Mouse (Mus musculus): ENCODE data around the gene Olfr1380. TPM values are rescaled to one million over a fixed set of nuclear protein-coding genes. Genes with fewer than 3 reads are reported as not detected.
A peak's percentile ranks its signal among the peaks of the same experiment; 100 is the strongest.
"Not testable (repeated sequence)": the region's sequence is repeated elsewhere in the genome, so short reads cannot be mapped to it uniquely, and the experiment has no call there.

Gene Olfr1380
- polyA plus RNA-seq, 1 experiment from 2014 or later, result not detected

DNA sequence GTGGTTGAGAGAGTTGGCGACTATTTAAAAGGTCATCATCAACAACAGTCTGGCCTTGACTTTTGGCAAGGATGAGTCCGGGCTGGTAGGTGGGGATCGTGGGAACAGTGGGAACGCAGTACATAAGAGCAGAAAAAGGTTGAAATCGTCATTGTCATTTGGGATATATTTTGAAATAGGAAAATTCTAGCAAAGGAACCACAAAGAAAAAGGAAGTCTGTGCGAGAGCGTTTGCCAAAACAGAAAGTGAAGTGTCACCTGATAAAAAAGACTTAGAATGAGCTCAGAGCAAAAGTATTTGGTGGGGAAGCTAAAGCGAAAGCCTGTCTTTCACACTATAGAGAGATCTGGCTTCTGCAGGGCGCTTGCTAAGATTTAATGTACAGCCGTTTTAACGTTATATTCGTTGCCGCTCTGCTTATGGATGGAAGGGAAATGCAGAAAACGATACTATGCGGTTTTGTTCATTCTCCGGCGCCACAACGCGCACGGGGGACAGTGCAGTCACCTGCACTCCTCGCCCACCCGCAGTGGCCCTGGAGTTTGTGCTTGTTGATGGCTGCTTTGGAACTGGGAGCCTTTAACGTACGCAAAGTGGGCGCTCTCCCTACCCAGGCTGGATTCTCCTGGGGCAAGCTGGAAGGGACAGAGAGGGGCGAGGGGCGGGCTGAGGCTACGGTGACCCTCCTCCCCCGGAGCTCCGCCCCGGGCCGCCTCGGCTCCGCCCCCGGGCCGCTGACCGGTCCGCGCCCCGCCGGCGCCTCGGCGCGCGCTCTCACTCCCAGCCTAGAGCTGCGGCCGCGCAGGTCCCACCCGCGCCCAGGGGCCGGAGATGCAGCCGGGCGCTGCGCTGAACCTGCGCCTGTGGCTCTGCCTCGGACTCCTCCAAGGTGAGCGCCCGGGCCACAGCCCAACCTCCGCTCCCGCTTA is 52.5 kb downstream of the Olfr1380 start, which contains the start of gene Flt4:
Flt4 (plus strand) TSS at position 326 of the 930 bp plus-strand sequence.
- ATAC-seq (ENCODE audit: low FRiP score), result peak; percentile 75
- not testable (repeated sequence) for H3K9me3 ChIP-seq (replicated peaks); H3K9ac ChIP-seq (replicated peaks); H3K36me3 ChIP-seq; H3K27ac ChIP-seq (replicated peaks)
- Histone ChIP-seq H3K27me3 (replicated peaks) (peaks cover 47% of the 10 kb centered on the region), H3K4me3 (replicated peaks) (peak within 1 kb of the TSS; percentile 45), H3K4me2 (peak within 1 kb of the TSS; percentile 78), H3K4me1 (peaks cover 16% of the 10 kb centered on the region)
- WGBS, result 5% methylated on average over 45 of the region's 61 CpGs

DNA sequence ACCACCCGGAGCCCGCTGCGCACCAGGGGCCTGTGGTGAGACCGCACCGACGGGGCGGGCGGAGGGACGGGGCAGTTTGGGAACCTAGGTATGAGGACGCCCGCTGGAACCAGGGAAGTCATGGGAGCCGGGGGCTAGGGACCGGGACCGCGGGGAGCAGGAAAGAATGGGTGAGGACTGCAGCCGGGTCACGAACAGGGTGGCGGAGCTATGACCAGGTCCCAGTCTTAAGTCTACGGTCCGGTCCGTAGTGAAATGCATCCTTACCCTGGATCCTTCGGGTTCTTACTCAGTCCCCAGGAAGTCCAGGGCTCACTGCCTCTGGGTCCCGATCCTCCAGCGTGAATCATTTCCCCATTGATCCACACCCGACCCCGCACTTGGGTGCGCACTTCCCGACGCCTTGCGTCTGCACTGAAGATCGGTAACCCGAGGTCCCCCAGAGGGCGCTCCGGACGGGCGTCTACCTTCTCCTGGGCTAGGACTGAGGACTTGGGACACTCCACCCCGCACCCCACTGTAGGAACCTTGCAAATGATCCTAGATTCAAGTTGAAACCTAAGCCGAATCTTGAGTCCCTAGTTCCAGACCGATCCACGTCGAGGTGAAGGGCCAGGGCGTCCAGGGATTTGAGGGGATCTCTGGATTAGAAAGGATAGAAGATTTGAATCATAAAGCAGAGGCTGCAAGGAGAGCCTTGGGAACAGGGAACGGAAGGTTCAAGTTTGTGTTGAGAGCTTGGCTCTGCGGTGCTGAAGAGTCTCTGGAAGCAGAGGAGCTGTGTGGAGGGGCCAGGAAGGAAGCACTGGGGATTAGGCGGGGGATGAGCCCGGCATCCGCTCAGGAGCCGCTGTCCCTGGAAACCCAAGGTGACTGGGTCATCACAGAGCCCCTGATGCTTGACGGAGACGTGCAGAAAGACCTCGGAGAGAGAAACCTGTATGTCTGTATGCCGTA is 53.5 kb downstream of the Olfr1380 start:
- peaks cover 52% of the 10 kb centered on the region for H3K27me3 ChIP-seq (replicated peaks)
- H3K36me3 ChIP-seq; H3K27ac ChIP-seq (replicated peaks); H3K9me3 ChIP-seq (replicated peaks); H3K9ac ChIP-seq (replicated peaks): not testable (repeated sequence)
- WGBS, result 1% methylated on average over 49 of the region's 52 CpGs
- ATAC-seq (ENCODE audit: low FRiP score), result peak; percentile 18; the same call in 1 of the 2 replicates
- H3K4me3 ChIP-seq (replicated peaks), result peak overlapping the region; percentile 45
- H3K4me1 ChIP-seq, result peaks cover 16% of the 10 kb centered on the region
- peak overlapping the region; percentile 78 for H3K4me2 ChIP-seq

DNA sequence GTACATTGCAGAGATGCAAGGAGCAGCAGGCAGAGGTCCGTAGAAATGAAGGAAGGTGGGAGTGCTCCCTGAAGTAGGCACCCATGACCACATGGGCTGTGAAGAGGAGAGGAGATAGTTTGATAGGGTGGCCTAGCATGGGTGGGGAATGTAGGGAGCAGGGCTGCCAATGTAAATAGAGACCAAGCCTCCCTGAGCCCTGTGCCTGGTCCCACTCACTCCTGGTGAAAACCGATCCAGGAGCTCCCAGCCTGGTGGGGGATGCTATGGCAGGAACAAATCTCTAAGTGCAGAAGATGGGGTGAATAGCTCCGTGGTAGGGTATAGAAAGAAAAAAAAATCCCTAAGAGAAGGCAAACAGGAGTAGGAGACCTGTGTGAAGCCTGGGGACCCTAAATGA is 54.7 kb downstream of the Olfr1380 start:
- not testable (repeated sequence) for H3K4me3 ChIP-seq (replicated peaks); H3K4me2 ChIP-seq; H3K27ac ChIP-seq (replicated peaks); H3K9me3 ChIP-seq (replicated peaks); H3K9ac ChIP-seq (replicated peaks); H3K36me3 ChIP-seq; ATAC-seq (ENCODE audit: low FRiP score)
- Histone ChIP-seq H3K4me1 (peaks cover 16% of the 10 kb centered on the region), H3K27me3 (replicated peaks) (peaks cover 54% of the 10 kb centered on the region)
- 33% methylated on average over 3 of the region's 3 CpGs for WGBS

DNA sequence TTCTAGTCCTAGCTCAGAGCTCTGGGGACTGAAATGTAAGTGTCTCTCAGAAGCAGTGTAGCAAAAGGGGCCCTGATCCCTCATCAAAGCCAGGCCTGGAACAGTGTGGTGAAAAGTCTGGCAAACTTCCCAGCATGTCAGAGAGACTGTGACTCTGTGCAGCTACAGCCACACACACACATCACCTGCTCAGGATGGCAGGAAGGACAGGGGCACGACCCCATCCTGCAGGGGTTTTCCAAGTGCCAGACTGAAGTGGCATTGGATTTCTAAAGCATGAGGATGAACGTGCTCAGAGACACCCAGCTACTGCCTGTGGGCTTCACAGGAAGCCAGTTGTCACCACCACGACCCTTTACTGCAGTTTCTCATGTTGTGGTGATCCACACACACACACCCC is 55.5 kb downstream of the Olfr1380 start:
- Histone ChIP-seq H3K27me3 (replicated peaks) (peaks cover 49% of the 10 kb centered on the region), H3K36me3 (no peaks in the 10 kb centered on the region), H3K27ac (replicated peaks) (no peak overlapping the region), H3K4me3 (replicated peaks) (no peak overlapping the region), H3K4me1 (peaks cover 16% of the 10 kb centered on the region), H3K4me2 (no peak overlapping the region), H3K9ac (replicated peaks) (no peak overlapping the region), H3K9me3 (replicated peaks) (no peaks in the 10 kb centered on the region)
- WGBS, result 45% methylated on average over 3 of the region's 3 CpGs
- no peak for ATAC-seq (ENCODE audit: low FRiP score)

DNA sequence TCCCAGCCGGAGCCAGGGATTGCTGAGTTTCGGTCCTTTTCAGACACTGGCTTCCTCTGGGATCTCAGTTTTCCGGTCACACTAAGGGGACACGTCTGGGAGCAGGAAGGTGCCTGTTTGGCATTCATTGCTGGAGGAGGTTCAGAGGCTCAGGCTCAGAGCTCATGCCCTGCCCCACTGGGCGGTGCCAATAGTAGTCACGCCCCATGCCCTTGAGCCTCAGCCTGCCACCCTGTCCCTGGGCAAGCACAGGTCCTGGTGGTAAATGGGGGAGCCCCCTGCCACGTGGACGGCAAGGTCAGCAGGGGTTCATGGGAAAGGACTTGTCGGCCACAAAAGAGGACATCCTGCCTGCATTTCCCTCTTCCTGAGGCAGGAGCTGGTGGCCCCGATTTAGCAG is 56.7 kb downstream of the Olfr1380 start:
- Histone ChIP-seq H3K9ac (replicated peaks) (no peak overlapping the region), H3K4me2 (no peak overlapping the region), H3K4me1 (peaks cover 16% of the 10 kb centered on the region), H3K9me3 (replicated peaks) (no peaks in the 10 kb centered on the region), H3K27me3 (replicated peaks) (peaks cover 40% of the 10 kb centered on the region), H3K27ac (replicated peaks) (no peak overlapping the region), H3K36me3 (no peaks in the 10 kb centered on the region), H3K4me3 (replicated peaks) (no peak overlapping the region)
- no peak for ATAC-seq (ENCODE audit: low FRiP score)
- 7% methylated on average over 10 of the region's 10 CpGs for WGBS

Other genes starting within 250 kb of the Olfr1380 start
- not detected in 2 replicates for gene Olfr1391, start 234.1 kb upstream of the Olfr1380 start, polyA plus RNA-seq (2015; fragmentation: Nextera tagmentation; extraction: Ambion mirVana)
- not detected in 2 replicates for gene Olfr1390, start 221.7 kb upstream of the Olfr1380 start, polyA plus RNA-seq (2015; fragmentation: Nextera tagmentation; extraction: Ambion mirVana)
- not detected in 2 replicates for gene Olfr1389, start 133.8 kb upstream of the Olfr1380 start, polyA plus RNA-seq (2015; fragmentation: Nextera tagmentation; extraction: Ambion mirVana)
- gene Olfr1388, start 120.3 kb upstream of the Olfr1380 start, polyA plus RNA-seq (2015; fragmentation: Nextera tagmentation; extraction: Ambion mirVana), result not detected in 2 replicates
- not detected in 2 replicates for gene Olfr1387, start 101.5 kb upstream of the Olfr1380 start, polyA plus RNA-seq (2015; fragmentation: Nextera tagmentation; extraction: Ambion mirVana)
- not detected in 2 replicates for gene Olfr1386, start 91.8 kb upstream of the Olfr1380 start, polyA plus RNA-seq (2015; fragmentation: Nextera tagmentation; extraction: Ambion mirVana)
- not detected in 2 replicates for gene Olfr1385, start 67.8 kb upstream of the Olfr1380 start, polyA plus RNA-seq (2015; fragmentation: Nextera tagmentation; extraction: Ambion mirVana)
- gene Olfr1384, start 50.2 kb upstream of the Olfr1380 start, polyA plus RNA-seq (2015; fragmentation: Nextera tagmentation; extraction: Ambion mirVana), result not detected in 2 replicates
- gene Olfr1383, start 37.2 kb upstream of the Olfr1380 start, polyA plus RNA-seq (2015; fragmentation: Nextera tagmentation; extraction: Ambion mirVana), result not detected in 2 replicates
- not detected in 2 replicates for gene Olfr1382, start 28.6 kb upstream of the Olfr1380 start, polyA plus RNA-seq (2015; fragmentation: Nextera tagmentation; extraction: Ambion mirVana)
- gene Olfr1381, start 13.4 kb upstream of the Olfr1380 start, polyA plus RNA-seq (2015; fragmentation: Nextera tagmentation; extraction: Ambion mirVana), result not detected in 2 replicates
- 1.7 and 2.1 TPM in 2 replicates for gene Flt4, start 52.4 kb downstream of the Olfr1380 start, polyA plus RNA-seq (2015; fragmentation: Nextera tagmentation; extraction: Ambion mirVana)
- gene Scgb3a1, start 106.7 kb downstream of the Olfr1380 start, polyA plus RNA-seq (2015; fragmentation: Nextera tagmentation; extraction: Ambion mirVana), result not detected in 2 replicates
- gene Cnot6, start 155.8 kb downstream of the Olfr1380 start, polyA plus RNA-seq (2015; fragmentation: Nextera tagmentation; extraction: Ambion mirVana), result 31.2 and 34.6 TPM in 2 replicates
- 5.3 and 6.3 TPM in 2 replicates for gene Gfpt2, start 237.3 kb downstream of the Olfr1380 start, polyA plus RNA-seq (2015; fragmentation: Nextera tagmentation; extraction: Ambion mirVana)

Measured in neural tube, embryonic 15.5 days (tissue).